Mouse (Mus musculus) kidney, adult 10 weeks (tissue): ENCODE data around the gene Kdm8. TPM values are rescaled to one million over a fixed set of nuclear protein-coding genes. Genes with fewer than 3 reads are reported as not detected.

Experiments used
- polyA plus RNA-seq: library from polyadenylated mRNA; stranded (reverse); fragments of 350-450 nt; fragmentation: Illumina TruSeq; extraction: RNeasy Lipid Tissue Mini Kit (QIAGEN cat#74804); gene quantifications from one replicate; pipeline ENCODE4 v1.2.3, GENCODE M21; 2014; ENCODE audit warnings: low read depth, low replicate concordance

Gene Kdm8
- 0.16 TPM for polyA plus RNA-seq

DNA sequence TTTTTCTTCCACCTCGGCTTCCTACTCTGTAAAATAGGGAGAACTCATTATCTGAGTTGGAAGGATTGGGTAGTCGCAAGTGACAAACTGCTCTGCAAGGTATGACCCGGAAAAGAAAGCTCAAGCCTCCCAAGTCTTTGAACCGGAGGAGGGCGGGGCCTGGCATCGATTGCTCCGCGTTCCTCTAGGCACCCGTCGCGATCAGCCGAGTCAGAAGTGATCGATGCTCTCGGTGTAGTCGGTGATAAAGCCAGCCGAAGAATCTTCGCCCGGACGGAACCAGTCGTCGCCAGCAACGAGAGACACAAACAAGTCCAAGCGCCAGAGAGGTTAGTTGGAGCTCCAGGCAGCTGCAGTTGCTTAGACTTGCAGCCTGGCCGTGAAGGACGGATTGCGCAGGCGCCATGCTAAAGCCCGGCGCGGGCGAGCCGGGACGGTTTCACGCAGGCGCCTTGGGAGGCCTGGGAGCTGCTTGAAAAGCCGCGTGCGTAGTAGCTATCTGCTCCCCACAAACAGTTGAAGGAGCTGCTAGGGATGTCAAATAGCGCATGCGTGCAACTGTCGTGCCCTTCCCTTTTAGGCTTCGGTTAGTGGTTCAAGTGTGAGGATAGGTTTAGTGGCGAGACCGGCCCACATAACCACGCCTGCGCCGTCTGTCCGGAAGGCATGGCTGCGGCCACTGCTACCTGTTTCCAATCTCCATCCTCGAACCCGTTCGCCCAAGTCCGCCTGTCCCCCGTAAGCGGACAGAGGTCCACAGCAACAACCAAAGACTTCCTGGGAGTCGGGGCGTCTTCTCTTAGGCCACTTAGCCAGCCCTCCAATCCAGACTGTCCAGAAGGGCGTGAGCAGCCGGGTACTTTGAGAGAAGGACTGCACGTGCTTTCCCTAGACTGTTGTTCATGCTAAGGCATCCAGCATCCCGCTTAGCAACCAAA is at the start of gene Kdm8:
Gene Kdm8, plus strand, starts transcription at position 213 of the 938 bp plus-strand sequence.

DNA sequence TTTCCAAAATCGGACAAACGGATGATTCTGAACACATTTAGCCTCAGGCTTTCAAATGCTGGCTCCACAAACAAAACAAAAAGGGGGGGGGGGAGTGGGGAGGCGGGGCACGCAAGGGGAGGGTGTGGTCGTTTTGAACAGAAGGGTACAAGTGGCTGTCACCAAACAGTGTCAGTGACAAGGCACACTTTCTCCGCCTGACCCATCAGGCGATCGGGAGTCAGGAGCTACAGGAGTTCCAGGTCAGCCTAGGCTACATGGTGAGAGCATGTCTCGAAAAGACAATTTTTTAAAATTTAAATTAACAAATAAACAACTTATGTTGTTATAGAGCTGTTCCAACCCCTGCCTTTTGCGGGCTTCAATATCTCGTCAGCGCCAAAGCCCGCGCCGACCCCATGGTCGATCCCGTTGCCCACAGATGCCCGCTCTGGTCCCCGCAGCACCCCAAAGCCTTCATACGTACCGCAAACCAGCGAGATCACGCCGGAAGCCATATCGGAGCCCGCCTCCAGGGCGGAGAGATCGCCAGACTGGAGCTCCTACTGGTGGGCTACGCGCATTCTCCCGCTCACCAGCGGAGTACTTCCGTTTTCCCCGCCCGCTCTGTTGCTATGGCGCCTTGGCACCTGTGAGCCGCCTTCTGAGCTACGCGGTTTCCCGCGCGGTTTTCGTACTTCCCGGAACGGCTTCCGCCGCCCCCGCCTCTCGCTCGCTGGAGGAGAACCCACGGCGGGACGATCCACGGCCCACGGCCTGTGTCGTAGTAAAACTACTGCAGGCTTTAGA is 46.7 kb downstream of the Kdm8 start, which contains the start of gene Nsmce1:
Gene Nsmce1, minus strand, starts transcription at position 650 of the 789 bp plus-strand sequence.

Other genes starting within 250 kb of the Kdm8 start
- 28.3 TPM for gene Nsmce1, start 46.9 kb downstream of the Kdm8 start, polyA plus RNA-seq
- 1.8 TPM for gene Il4ra, start 107.4 kb downstream of the Kdm8 start, polyA plus RNA-seq
- 0.24 TPM for gene Il21r, start 158.8 kb downstream of the Kdm8 start, polyA plus RNA-seq